Mouse (Mus musculus) ES-E14 (cell line): ENCODE measurements around the gene E2f1.

Experiments used
- CHD2 ChIP-seq: IDR thresholded peaks from 2 replicates; pipeline ENCODE4 v1.6.1; 2014; ENCODE audit warnings: mild to moderate bottlenecking, low read depth, low read length, inconsistent platforms
- MAFK ChIP-seq: IDR thresholded peaks from 2 replicates; pipeline ENCODE4 v1.6.1; 2014; ENCODE audit warnings: mild to moderate bottlenecking, low read depth, low read length, inconsistent platforms; ENCODE audit not compliant: insufficient read depth
- ZC3H11A ChIP-seq: IDR thresholded peaks from 2 replicates; pipeline ENCODE4 v1.6.1; 2012; ENCODE audit warnings: low read depth, mild to moderate bottlenecking, inconsistent platforms, low read length, borderline replicate concordance
- ZNF384 ChIP-seq: IDR thresholded peaks from 2 replicates; pipeline ENCODE4 v1.6.1; 2012; ENCODE audit warnings: low read depth, low read length, inconsistent platforms

DNA sequence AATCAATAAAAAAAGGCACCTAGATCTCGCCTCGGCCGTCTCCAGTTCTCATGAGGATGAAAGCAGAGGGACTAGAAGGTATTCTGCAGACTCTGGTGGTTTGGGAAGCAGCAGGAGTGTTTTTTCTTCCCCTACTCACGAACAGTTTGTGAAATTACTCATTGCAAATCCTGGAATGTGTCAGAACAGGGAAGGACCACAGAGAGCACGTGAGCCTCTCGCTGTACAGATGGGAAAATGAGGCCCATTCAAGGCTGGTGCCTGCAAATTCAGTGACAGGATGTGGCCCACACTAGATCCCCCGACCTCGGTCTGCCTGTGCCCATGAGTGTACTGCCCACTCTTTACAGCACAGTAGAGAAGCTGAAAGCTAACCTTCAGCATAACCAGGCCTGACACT lies 2.3 kb upstream of the E2f1 start:
- TF ChIP-seq ZC3H11A = no peak
- no peak for TF ChIP-seq CHD2
- TF ChIP-seq MAFK = no peak
- TF ChIP-seq ZNF384 = no peak
